Mouse (Mus musculus) urinary bladder, adult 2 months (tissue): Measurements from ENCODE around the gene Dnajc15. TPM values are rescaled to one million over a fixed set of nuclear protein-coding genes. Genes with fewer than 3 reads are reported as not detected.

ENCODE experiments used
- DNase-seq: peaks from one replicate; pipeline ENCODE4 v3.0.0; 2022; ENCODE audit warnings: low spot score
- polyA plus RNA-seq: library from polyadenylated mRNA; depleted of rRNA; stranded (reverse); fragments of >200 nt; gene quantifications from 2 replicates; pipeline ENCODE4 v1.2.3, GENCODE M21; 2012; rRNA removed

Dnajc15 gene
- polyA plus RNA-seq, 1 experiment, result 18.8 TPM

GRCm38 (mm10) chr14:77796506-77796905 lies 78.4 kb downstream of the Dnajc15 start:
- DNase-seq, result no peak

GRCm38 (mm10) chr14:77795240-77795639 lies 79.7 kb downstream of the Dnajc15 start:
- no peak for DNase-seq

- DNase-seq, result no peak
These were observed 80.5 kb downstream of the Dnajc15 start for GRCm38 (mm10) chr14:77794285-77794949.

GRCm38 (mm10) chr14:77792998-77793397 lies 81.9 kb downstream of the Dnajc15 start:
- DNase-seq, result no peak

GRCm38 (mm10) chr14:77783217-77783616 lies 91.7 kb downstream of the Dnajc15 start:
- DNase-seq, result no peak

GRCm38 (mm10) chr14:77777365-77777764 lies 97.6 kb downstream of the Dnajc15 start:
- DNase-seq, result no peak

GRCm38 (mm10) chr14:77776005-77776531 lies 98.9 kb downstream of the Dnajc15 start:
- DNase-seq, result no peak

- no peak for DNase-seq
These were observed 101.6 kb downstream of the Dnajc15 start for GRCm38 (mm10) chr14:77773331-77773730.

- DNase-seq, result no peak
These were observed 103.3 kb downstream of the Dnajc15 start for GRCm38 (mm10) chr14:77771626-77772025.

Other genes starting within 250 kb of the Dnajc15 start
- 4.6 and 5.6 TPM in 2 replicates for gene Epsti1, start 29.1 kb upstream of the Dnajc15 start, polyA plus RNA-seq
- gene Fam216b, start 213.9 kb upstream of the Dnajc15 start, polyA plus RNA-seq, result not detected in 2 replicates